Mouse (Mus musculus): ENCODE data around the gene Tmprss11g. TPM values are rescaled to one million over a fixed set of nuclear protein-coding genes. Genes with fewer than 3 reads are reported as not detected.

The Tmprss11g gene
- polyA plus RNA-seq (2014; fragmentation: Illumina TruSeq; extraction: RNeasy Lipid Tissue Mini Kit (QIAGEN cat#74804); ENCODE audit: low read depth, low replicate concordance): not detected

GRCm38 (mm10) chr5:86518500-86518899 is at the start of gene Tmprss11g:
TSS of gene Tmprss11g (minus strand) at chr5:86518600.

DNA sequence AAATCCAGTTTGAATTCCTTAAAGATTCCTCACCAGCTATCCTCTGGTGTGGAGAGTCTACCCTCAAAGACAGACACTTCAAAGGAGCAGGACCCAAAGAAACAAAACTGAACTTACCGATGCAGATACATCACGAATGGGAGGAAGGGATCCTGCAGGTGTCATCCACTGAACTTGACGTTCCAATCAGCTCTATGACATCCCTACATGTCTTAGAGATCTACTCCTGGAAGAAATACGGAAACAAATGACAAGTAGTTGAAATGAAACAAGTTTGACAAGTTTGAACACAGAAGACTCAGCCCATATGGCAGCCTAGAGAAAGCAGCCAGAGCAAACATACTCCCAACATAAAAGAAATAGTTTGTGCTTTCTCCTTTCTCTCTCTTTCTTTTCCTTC is 49.5 kb downstream of the Tmprss11g start, which contains the start of gene Tmprss11a:
TSS of gene Tmprss11a (minus strand) at position 101 of the 400 bp plus-strand sequence.

Other genes with a start within 250 kb of the Tmprss11g start
- gene Tmprss11c, start 229.3 kb downstream of the Tmprss11g start, polyA plus RNA-seq (2014; fragmentation: Illumina TruSeq; extraction: RNeasy Lipid Tissue Mini Kit (QIAGEN cat#74804); ENCODE audit: low read depth, low replicate concordance): not detected
- not detected for gene Tmprss11d, start 145.2 kb downstream of the Tmprss11g start, polyA plus RNA-seq (2014; fragmentation: Illumina TruSeq; extraction: RNeasy Lipid Tissue Mini Kit (QIAGEN cat#74804); ENCODE audit: low read depth, low replicate concordance)
- gene Tmprss11a, start 49.6 kb downstream of the Tmprss11g start, polyA plus RNA-seq (2014; fragmentation: Illumina TruSeq; extraction: RNeasy Lipid Tissue Mini Kit (QIAGEN cat#74804); ENCODE audit: low read depth, low replicate concordance): not detected
- gene Tmprss11f, start 113.8 kb upstream of the Tmprss11g start, polyA plus RNA-seq (2014; fragmentation: Illumina TruSeq; extraction: RNeasy Lipid Tissue Mini Kit (QIAGEN cat#74804); ENCODE audit: low read depth, low replicate concordance): not detected
- not detected for gene Tmprss11b, start 157.8 kb upstream of the Tmprss11g start, polyA plus RNA-seq (2014; fragmentation: Illumina TruSeq; extraction: RNeasy Lipid Tissue Mini Kit (QIAGEN cat#74804); ENCODE audit: low read depth, low replicate concordance)
- not detected for gene Tmprss11e, start 227.2 kb upstream of the Tmprss11g start, polyA plus RNA-seq (2014; fragmentation: Illumina TruSeq; extraction: RNeasy Lipid Tissue Mini Kit (QIAGEN cat#74804); ENCODE audit: low read depth, low replicate concordance)

All from kidney, adult 10 weeks (tissue).